Mouse (Mus musculus): ENCODE measurements around the gene Ids.
"Not testable (repeated sequence)": the region's sequence is repeated elsewhere in the genome, so short reads cannot be mapped to it uniquely, and the experiment has no call there.

Gene Ids

GRCm38 (mm10) chrX:70364661-70365613 lies at the start of gene Ids:
TSS of gene Ids (minus strand) at chrX:70365084.
- peak; percentile 65 for DNase-seq (ENCODE audit: low read depth, low spot score)

GRCm38 (mm10) chrX:70392636-70393035 lies 27.8 kb upstream of the Ids start:
- DNase-seq (ENCODE audit: low read depth, low spot score): not testable (repeated sequence)

- DNase-seq (ENCODE audit: low read depth, low spot score): no peak
Observed at GRCm38 (mm10) chrX:70385962-70386351, 21.1 kb upstream of the Ids start.

GRCm38 (mm10) chrX:70385276-70385961 lies 20.5 kb upstream of the Ids start, which contains the start of gene 1110012L19Rik:
TSS of gene 1110012L19Rik (plus strand) at chrX:70385877.
- DNase-seq (ENCODE audit: low read depth, low spot score): peak; percentile 64

GRCm38 (mm10) chrX:70384917-70385275 lies 20.0 kb upstream of the Ids start:
- no peak for DNase-seq (ENCODE audit: low read depth, low spot score)

GRCm38 (mm10) chrX:70374469-70375110 lies 9.7 kb upstream of the Ids start:
- DNase-seq (ENCODE audit: low read depth, low spot score): not testable (repeated sequence)

GRCm38 (mm10) chrX:70369758-70370157 lies 4.9 kb upstream of the Ids start:
- DNase-seq (ENCODE audit: low read depth, low spot score): not testable (repeated sequence)

GRCm38 (mm10) chrX:70364202-70364601 lies 682 bp downstream of the Ids start:
- no peak for DNase-seq (ENCODE audit: low read depth, low spot score)

- DNase-seq (ENCODE audit: low read depth, low spot score): no peak
Observed at GRCm38 (mm10) chrX:70363446-70363845, 1.4 kb downstream of the Ids start.

GRCm38 (mm10) chrX:70362985-70363384 lies 1.9 kb downstream of the Ids start:
- DNase-seq (ENCODE audit: low read depth, low spot score): no peak

- peak; percentile 29 for DNase-seq (ENCODE audit: low read depth, low spot score)
Observed at GRCm38 (mm10) chrX:70330202-70330843, 34.6 kb downstream of the Ids start.

- DNase-seq (ENCODE audit: low read depth, low spot score): no peak
Observed at GRCm38 (mm10) chrX:70328530-70329143, 36.2 kb downstream of the Ids start.

GRCm38 (mm10) chrX:70327656-70328055 lies 37.2 kb downstream of the Ids start:
- DNase-seq (ENCODE audit: low read depth, low spot score): no peak

- no peak for DNase-seq (ENCODE audit: low read depth, low spot score)
Observed at GRCm38 (mm10) chrX:70319254-70319653, 45.6 kb downstream of the Ids start.

GRCm38 (mm10) chrX:70314949-70315641 lies 49.8 kb downstream of the Ids start:
- no peak for DNase-seq (ENCODE audit: low read depth, low spot score)

All from retina, adult 2 months (tissue).